Mouse (Mus musculus) heart, embryonic 11.5 days (tissue): ENCODE measurements around the gene Sec22a. TPM values are rescaled to one million over a fixed set of nuclear protein-coding genes. Genes with fewer than 3 reads are reported as not detected.

Source experiments
- ATAC-seq: fragments of 200-750 bp; cut with Nextera tagmentation; replicated peaks from 2 replicates; pipeline ENCODE4 v1.8.0; 2017; ENCODE audit warnings: moderate library complexity; ENCODE audit not compliant: insufficient number of reproducible peaks, low FRiP score, low TSS enrichment
- H3K27ac ChIP-seq: fragments of 300-500 bp; sonication (generic); 2 replicates; pipeline ENCODE4 v1.5.1; 2014; ENCODE audit warnings: mild to moderate bottlenecking, low read depth, low read length
- H3K27me3 ChIP-seq: fragments of 300-500 bp; sonication (generic); 2 replicates; pipeline ENCODE4 v1.6.1; 2014; ENCODE audit warnings: mild to moderate bottlenecking, low read length, mixed read lengths; ENCODE audit not compliant: control insufficient read depth, insufficient read depth
- H3K36me3 ChIP-seq: fragments of 300-500 bp; sonication (generic); 2 replicates; pipeline ENCODE4 v1.6.1; 2014; ENCODE audit warnings: mild to moderate bottlenecking, low read length, moderate library complexity, mixed read lengths; ENCODE audit not compliant: control insufficient read depth, insufficient read depth
- H3K4me1 ChIP-seq: fragments of 300-500 bp; sonication (generic); 2 replicates; pipeline ENCODE4 v1.6.1; 2014; ENCODE audit warnings: low read length; ENCODE audit not compliant: control insufficient read depth, insufficient read depth
- H3K4me2 ChIP-seq: fragments of 300-500 bp; sonication (generic); 2 replicates; pipeline ENCODE4 v1.6.1; 2014; ENCODE audit warnings: mild to moderate bottlenecking, moderate library complexity
- H3K4me3 ChIP-seq: fragments of 300-500 bp; sonication (generic); 2 replicates; pipeline ENCODE4 v1.5.1; 2014; ENCODE audit warnings: low read depth, low read length
- H3K9ac ChIP-seq: fragments of 300-500 bp; sonication (generic); 2 replicates; pipeline ENCODE4 v1.6.1; 2014; ENCODE audit warnings: mild to moderate bottlenecking, low read depth, low read length, moderate library complexity
- H3K9me3 ChIP-seq: fragments of 300-500 bp; sonication (generic); replicated peaks from 2 replicates; pipeline ENCODE4 v1.6.1; 2016; ENCODE audit warnings: low read length; ENCODE audit not compliant: control insufficient read depth
- WGBS: fragments of 180-500 bp; shearing (Covaris S2); extraction: QIAGEN DNeasy Blood & Tissue Kit; methylation state at CpG from one replicate; pipeline ENCODE4 v1.1.7; 2014; ENCODE audit not compliant: insufficient replicate concordance; 5-methylcytosine and 5-hydroxymethylcytosine counted together
- polyA plus RNA-seq: library from polyadenylated mRNA; unstranded; fragments of >200 nt; fragmentation: Nextera tagmentation; extraction: Ambion mirVana; gene quantifications from 2 replicates; pipeline ENCODE4 v1.2.1, GENCODE M21; 2014

The Sec22a gene
- 34.3 and 35.5 TPM in 2 replicates for polyA plus RNA-seq

DNA sequence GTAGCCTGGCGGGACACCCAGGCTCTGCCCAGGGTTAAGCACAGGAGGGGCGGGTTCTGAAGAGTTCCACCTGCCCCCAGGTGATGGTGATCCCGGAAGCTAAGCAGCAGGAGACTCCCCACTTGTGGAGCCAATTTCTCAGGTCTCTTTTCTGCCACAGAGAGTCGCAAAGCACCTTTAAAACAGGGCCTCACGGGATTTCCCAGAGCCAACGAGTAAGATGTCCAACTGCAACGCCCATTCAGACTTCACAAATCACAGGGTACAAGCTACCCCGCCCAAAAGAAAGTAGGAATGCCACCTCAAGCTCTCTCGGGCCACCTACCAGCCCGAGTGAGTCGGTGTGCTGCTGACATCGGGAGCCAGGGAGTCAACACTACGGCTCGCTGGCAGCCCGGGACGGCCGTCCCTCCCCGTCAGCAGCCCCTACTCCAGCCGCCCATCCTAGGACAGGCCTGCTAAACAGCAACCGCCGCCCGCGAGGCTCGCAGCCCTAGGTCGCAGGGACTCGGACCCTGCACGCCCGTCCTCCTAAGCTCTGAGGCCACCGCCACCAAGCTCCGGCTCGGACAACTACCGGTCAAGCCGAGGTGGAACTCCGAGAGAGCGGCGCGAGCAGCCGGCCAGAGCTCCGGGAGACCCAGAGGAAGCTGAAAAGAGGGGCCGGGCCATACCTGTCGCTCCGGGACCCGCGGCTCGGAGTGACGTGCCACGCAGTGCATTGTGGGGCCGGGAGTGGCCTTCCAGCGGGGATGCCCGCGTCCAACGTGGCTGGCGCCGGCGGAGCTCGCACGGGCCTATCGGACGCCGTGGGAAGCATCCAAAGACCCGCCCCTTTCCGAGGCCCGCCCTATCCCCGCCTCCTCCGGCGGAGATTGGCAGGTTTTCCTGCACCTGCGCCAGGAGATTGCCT is at the start of gene Sec22a:
TSS of gene Sec22a (minus strand) at position 769 of the 913 bp plus-strand sequence.
- Histone ChIP-seq H3K27me3 (no peaks in the 10 kb centered on the region), H3K9ac (peak within 1 kb of the TSS; percentile 94), H3K9me3 (no peaks in the 10 kb centered on the region), H3K4me3 (peak within 1 kb of the TSS; percentile 87), H3K27ac (peak within 1 kb of the TSS; percentile 63), H3K4me2 (peak within 1 kb of the TSS; percentile 93), H3K4me1 (peaks cover 3% of the 10 kb centered on the region; the same call in 1 of the 2 replicates), H3K36me3 (no peaks in the 10 kb centered on the region)
- ATAC-seq: peak; percentile 99
- WGBS: under 1% methylated on average over 67 of the region's 67 CpGs

DNA sequence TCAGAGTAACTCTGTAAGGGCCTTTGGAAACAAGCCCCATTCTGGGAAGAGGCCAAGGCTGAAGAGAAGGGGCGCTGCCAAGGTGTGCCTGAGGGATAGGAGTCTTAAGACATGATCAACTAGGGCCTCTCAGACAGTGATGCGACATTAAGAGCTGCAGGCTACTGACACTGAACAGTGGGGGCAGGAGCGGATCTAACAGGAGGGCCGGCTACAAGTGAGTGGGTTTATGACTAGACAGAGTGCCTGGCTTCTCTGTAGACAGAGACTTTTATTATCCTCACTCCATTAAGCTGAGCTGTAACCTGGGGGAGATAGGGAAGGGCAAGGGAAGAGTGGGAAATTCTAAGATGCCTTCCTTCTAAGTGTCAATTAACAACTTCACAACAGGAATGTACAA is 43.0 kb upstream of the Sec22a start:
- Histone ChIP-seq H3K9ac (no peak overlapping the region), H3K4me1 (no peaks in the 10 kb centered on the region), H3K27ac (no peak overlapping the region), H3K4me3 (no peak overlapping the region), H3K27me3 (no peaks in the 10 kb centered on the region), H3K9me3 (no peaks in the 10 kb centered on the region), H3K4me2 (no peak overlapping the region), H3K36me3 (peaks cover 3% of the 10 kb centered on the region; the same call in 1 of the 2 replicates)
- no peak for ATAC-seq
- WGBS: 68% methylated on average over 4 of the region's 4 CpGs

DNA sequence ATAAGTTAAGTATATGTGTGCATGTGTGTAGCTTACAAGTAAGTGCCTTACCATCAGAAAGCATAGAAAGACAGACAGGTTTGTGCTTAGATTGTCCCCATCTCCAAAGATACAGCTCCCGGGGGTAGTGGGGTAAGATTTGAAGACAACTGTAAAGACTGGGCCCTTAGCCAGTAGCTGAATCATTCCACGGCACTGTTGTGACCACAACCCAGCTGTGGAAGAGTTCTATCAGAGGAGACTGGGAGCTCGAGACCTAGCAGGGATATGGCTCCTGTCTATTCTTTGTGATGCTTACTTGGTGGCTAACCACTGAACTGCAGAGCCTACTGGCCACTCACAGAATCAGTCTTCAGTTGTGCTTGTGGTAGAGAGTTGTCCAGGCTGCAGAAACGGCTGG is 42.4 kb upstream of the Sec22a start:
- WGBS: 81% methylated on average over 4 of the region's 4 CpGs

DNA sequence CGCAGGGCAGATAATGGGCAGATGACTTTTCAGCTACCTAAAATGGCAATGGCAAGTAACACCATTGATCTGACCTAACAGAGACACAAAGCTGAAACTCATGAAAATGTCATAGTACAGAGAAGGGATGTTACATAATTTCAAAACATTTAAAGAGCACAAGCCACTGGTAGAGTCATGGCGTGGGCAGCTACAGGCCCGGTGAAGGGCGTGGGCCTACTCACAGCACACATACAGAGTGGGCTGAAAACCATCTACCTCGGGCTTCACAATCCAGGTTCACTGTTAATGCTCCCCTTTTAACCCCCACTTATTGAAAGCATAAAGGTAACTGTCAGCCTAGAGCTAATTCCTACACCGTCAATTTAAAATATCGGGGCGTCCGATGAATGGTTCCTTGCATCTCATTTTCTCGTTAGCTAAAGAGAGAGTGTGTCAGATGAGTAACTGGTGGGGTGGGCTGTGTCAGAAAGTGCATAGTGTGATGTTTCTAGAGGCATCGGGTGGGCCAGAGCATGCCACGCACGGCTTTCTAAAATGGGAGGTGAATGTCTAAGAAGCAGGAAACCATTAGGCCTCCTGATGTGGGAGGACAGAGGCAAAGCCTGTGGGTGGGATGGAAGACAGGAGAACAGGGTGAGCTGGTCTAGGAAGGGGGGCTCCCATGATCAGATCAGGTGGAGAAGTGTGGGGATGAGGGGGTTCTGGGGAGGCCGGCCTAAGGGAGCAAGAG is 41.8 kb upstream of the Sec22a start:
- Histone ChIP-seq H3K4me2 (no peak overlapping the region), H3K36me3 (peaks cover 4% of the 10 kb centered on the region; the same call in 1 of the 2 replicates), H3K9me3 (no peaks in the 10 kb centered on the region), H3K27me3 (no peaks in the 10 kb centered on the region), H3K4me3 (no peak overlapping the region), H3K9ac (no peak overlapping the region), H3K27ac (no peak overlapping the region), H3K4me1 (no peaks in the 10 kb centered on the region)
- WGBS: 89% methylated on average over 14 of the region's 14 CpGs
- ATAC-seq: no peak

More for the DNA sequence above, 42.4 kb upstream of the Sec22a start:
- no peak overlapping the region for H3K4me3 ChIP-seq
- H3K27me3 ChIP-seq: no peaks in the 10 kb centered on the region
- no peak overlapping the region for H3K9ac ChIP-seq
- H3K36me3 ChIP-seq: peaks cover 4% of the 10 kb centered on the region; the same call in 1 of the 2 replicates
- no peak overlapping the region for H3K27ac ChIP-seq
- ATAC-seq: no peak
- no peaks in the 10 kb centered on the region for H3K9me3 ChIP-seq
- H3K4me1 ChIP-seq: no peaks in the 10 kb centered on the region
- no peak overlapping the region for H3K4me2 ChIP-seq

DNA sequence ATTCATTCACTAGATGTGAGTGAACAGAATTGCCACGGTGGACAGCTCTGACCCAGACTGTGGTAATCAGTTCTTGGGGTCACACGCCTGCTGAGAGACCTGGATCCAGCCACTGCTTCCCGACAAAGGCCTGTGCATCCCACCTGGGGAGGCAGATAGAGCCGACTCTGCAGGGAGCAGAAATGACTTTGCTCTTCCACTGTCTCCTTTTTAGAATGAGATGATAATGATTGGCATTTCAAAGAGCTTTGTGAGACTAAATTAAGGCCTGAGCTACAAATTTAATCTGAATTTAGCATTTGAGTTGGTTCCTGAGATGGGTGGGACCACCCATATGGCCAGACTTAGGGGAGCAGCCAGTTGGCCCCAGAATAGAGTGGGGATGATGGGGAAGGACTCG is 41.1 kb upstream of the Sec22a start:
- H3K4me2 ChIP-seq: no peak overlapping the region
- H3K4me3 ChIP-seq: no peak overlapping the region
- peaks cover 4% of the 10 kb centered on the region; the same call in 1 of the 2 replicates for H3K36me3 ChIP-seq
- H3K9ac ChIP-seq: no peak overlapping the region
- H3K4me1 ChIP-seq: no peaks in the 10 kb centered on the region
- no peak for ATAC-seq
- no peaks in the 10 kb centered on the region for H3K27me3 ChIP-seq
- no peak overlapping the region for H3K27ac ChIP-seq
- WGBS: 66% methylated on average over 5 of the region's 5 CpGs
- no peaks in the 10 kb centered on the region for H3K9me3 ChIP-seq

DNA sequence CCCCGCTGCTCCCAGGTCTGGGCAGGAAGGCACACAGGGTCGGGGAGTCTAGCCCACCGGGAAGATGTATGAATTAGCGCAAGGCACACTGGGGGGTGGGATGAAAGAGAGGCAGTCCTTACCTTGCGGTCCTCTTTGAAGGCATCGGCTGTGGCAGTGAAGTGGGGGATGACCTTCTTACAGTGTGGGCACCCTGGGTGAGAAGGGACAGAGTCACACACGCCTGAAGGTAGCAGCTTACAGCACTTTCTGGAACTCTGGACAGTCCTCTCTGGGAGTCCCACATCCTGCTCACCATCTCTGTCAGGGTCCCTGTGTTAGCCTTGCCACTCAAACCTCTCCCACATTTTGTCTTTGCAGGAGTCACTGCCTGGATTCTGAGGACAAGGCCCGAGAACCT is 40.2 kb upstream of the Sec22a start:
- 80% methylated on average over 8 of the region's 8 CpGs for WGBS
- H3K36me3 ChIP-seq: peaks cover 4% of the 10 kb centered on the region; the same call in 1 of the 2 replicates
- H3K9me3 ChIP-seq: no peaks in the 10 kb centered on the region

DNA sequence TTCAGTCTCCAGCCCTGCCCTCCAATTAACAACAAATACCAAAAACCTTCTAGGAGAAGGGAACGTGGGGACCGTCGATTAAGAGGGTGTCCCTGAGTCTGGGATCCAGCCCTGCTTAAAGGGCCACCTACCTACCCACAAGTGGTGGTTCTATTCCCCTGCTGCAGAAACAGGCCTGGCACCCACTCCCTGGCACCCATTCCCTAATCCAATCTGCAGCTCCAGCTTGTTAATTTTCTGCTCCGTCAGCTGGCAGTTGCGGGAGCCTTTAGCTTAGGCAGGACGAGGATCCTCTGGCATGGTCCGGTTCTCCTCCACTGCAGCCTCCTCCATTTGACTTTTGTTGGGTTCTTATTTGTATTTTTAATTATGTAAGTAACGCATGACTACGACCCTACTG is 39.6 kb upstream of the Sec22a start:
- 83% methylated on average over 9 of the region's 9 CpGs for WGBS
- no peak overlapping the region for H3K4me2 ChIP-seq
- no peaks in the 10 kb centered on the region for H3K27me3 ChIP-seq
- peaks cover 4% of the 10 kb centered on the region; the same call in 1 of the 2 replicates for H3K36me3 ChIP-seq
- no peak overlapping the region for H3K27ac ChIP-seq
- H3K9ac ChIP-seq: no peak overlapping the region
- no peaks in the 10 kb centered on the region for H3K4me1 ChIP-seq
- H3K4me3 ChIP-seq: no peak overlapping the region
- no peaks in the 10 kb centered on the region for H3K9me3 ChIP-seq
- no peak for ATAC-seq

More for the DNA sequence above, 40.2 kb upstream of the Sec22a start:
- H3K4me3 ChIP-seq: no peak overlapping the region
- no peak overlapping the region for H3K4me2 ChIP-seq
- no peaks in the 10 kb centered on the region for H3K27me3 ChIP-seq
- ATAC-seq: no peak
- H3K4me1 ChIP-seq: no peaks in the 10 kb centered on the region
- H3K9ac ChIP-seq: no peak overlapping the region
- H3K27ac ChIP-seq: no peak overlapping the region

DNA sequence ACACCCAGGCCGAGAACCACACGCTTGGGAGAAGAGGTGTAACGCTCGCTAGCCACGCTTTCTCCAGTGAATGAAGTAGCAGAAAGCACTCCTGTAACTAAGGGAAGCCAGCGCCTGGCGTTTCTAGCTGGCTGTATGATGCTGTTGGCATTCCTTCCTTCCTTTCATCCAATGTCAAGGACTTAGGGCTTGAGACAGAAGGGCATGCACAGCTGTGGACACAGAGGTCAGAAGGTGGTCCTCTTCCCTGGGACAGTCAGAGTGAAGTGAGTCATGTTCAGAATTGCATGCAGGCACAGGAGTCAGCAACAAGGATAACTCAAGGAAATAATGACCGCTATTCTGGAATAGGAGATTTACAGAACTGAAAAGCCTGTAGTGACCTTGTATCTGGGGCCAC is 29.1 kb upstream of the Sec22a start:
- no peak overlapping the region for H3K4me3 ChIP-seq
- peaks cover 2% of the 10 kb centered on the region; the same call in 1 of the 2 replicates for H3K36me3 ChIP-seq
- no peak overlapping the region for H3K27ac ChIP-seq
- 82% methylated on average over 8 of the region's 8 CpGs for WGBS
- no peaks in the 10 kb centered on the region for H3K4me1 ChIP-seq
- no peak overlapping the region for H3K9ac ChIP-seq
- H3K4me2 ChIP-seq: no peak overlapping the region
- no peaks in the 10 kb centered on the region for H3K9me3 ChIP-seq
- no peak for ATAC-seq
- H3K27me3 ChIP-seq: no peaks in the 10 kb centered on the region
